Mouse (Mus musculus): ENCODE measurements around the gene Ckap2l.

Ckap2l gene

GRCm38 (mm10) chr2:129261151-129261794, 35.7 kb downstream of the Ckap2l start:
- no peak for DNase-seq

DNA sequence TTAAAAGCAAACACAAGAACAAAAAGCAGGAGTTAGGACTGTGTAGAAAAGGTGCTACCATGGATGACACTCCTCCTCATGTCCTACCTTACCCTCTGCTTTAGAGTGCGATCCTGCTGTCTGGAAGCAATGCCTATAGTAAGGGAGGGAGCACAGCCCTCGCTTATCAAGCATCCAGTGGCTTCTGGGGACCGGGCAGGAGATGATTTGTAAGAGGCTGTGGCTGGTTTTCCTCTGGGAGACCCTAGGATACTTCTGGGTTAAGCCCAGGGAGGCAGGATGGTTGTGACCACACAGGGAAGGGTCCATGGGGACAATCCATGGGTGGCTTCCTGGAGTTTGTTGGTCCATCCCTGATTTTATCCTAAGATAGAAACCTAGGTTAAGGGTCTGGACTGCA, 36.4 kb downstream of the Ckap2l start:
- no peak for DNase-seq

GRCm38 (mm10) chr2:129258475-129259211, 38.4 kb downstream of the Ckap2l start:
- peak; percentile 58 to 77 for DNase-seq

- no peak for DNase-seq
Observed at GRCm38 (mm10) chr2:129258056-129258455, 39.0 kb downstream of the Ckap2l start.

GRCm38 (mm10) chr2:129256006-129256405, 41.0 kb downstream of the Ckap2l start:
- DNase-seq, result no peak

GRCm38 (mm10) chr2:129254076-129254475, 42.9 kb downstream of the Ckap2l start:
- no peak for DNase-seq

DNA sequence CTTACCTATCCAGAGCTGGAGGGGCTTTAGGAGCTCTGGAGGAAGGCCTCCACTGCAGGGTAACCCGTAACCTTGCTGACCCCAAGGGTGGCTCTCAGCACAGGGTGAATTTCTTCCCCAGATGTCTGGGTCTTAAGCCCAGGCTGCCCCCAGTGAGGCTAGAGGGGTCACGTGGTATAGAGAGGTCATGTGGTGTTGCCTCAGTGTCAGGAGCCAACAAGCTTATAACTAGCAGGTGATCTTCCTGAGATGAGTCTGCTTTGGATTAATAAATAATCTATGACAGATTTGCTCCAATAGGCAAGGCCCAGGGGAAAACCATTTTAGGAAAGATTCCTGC, 43.4 kb downstream of the Ckap2l start:
- no peak for DNase-seq

- no peak for DNase-seq
Observed at GRCm38 (mm10) chr2:129252836-129253630, 44.0 kb downstream of the Ckap2l start.

GRCm38 (mm10) chr2:129249321-129249720, 47.7 kb downstream of the Ckap2l start:
- no peak for DNase-seq

GRCm38 (mm10) chr2:129247707-129248121, 49.3 kb downstream of the Ckap2l start:
- no peak for DNase-seq

DNA sequence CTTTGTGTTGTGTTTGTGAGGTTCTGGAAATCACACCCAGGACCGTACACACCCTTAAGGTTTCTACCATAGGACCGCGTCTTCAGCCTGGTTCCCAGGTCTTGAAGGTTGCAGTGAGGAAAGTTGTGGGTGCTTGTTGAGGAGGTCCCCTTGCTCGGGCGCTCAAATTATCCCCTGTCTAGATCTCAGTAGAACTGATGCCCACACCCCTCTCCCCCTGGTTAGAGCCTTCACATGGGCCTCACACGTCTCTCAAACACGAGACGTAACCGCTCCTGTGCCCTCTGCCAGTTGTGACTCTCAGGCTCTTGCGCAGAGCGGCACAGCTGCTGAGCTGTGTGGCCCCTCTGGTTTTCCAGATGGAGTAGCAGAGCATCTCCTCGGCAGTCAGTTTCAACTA, 50.1 kb downstream of the Ckap2l start:
- no peak for DNase-seq

GRCm38 (mm10) chr2:129246436-129246835, 50.6 kb downstream of the Ckap2l start:
- no peak for DNase-seq

DNA sequence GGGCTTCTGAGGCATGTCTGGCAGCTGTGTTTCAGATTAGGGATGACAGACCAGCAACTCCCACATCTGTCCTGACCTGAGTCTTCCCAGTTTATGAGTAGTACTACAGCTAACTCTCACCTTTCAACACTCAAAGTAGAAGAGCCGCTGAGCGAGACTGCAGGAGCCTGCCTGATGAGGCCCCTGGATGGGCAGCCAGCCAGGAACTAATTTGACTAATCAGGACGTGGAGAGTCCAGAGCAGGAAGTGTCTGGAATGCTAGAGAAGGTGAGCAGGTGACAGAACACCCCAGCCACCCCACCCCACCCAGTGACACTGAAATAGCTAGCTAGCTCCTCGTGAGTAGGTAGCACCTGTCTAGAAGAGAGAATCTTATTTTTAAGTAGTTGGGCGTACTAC, 51.4 kb downstream of the Ckap2l start:
- no peak for DNase-seq

- DNase-seq, result peak in 1 of 2 experiments; percentile 20
Observed at GRCm38 (mm10) chr2:129244446-129245120, 52.4 kb downstream of the Ckap2l start.

DNA sequence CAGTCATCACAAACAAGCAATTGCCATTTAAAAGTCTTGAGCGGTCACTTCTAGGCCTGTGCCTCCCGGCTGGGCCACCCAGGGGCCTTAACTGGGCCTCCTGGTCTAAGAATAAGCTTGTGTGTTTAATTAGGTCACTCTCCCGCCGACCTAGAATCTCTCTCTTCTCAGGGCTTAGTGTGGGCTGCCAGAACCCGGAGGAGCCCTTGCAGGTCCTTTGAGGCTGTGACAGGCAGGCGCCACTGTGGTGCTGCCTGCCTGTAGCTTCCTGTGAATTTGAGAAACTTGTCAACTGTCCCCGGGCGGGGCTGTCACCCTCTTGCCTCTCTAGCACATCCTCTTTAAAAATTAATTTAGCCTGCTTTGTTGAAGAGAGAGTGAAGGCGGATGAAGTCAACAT, 53.2 kb downstream of the Ckap2l start:
- peak; percentile 31 to 50 for DNase-seq

DNA sequence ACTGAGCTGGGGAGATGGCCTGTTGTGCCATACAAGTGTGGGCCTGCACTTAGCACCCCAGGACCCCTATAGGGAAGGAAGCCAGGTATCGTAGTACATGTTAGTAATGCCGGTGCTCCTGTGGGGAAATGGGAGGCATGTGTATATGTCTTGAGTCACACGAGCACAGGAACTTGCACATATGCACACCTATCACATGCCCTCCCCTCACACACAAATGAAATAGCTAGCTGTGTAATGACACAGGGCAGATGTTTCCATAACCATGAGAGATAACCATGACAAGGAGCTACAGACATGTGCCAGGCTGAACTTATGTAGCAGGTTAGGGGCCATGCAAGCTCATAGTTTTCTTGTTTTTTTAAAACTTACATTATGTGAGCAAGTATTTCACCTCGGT, 54.0 kb downstream of the Ckap2l start:
- no peak for DNase-seq

DNA sequence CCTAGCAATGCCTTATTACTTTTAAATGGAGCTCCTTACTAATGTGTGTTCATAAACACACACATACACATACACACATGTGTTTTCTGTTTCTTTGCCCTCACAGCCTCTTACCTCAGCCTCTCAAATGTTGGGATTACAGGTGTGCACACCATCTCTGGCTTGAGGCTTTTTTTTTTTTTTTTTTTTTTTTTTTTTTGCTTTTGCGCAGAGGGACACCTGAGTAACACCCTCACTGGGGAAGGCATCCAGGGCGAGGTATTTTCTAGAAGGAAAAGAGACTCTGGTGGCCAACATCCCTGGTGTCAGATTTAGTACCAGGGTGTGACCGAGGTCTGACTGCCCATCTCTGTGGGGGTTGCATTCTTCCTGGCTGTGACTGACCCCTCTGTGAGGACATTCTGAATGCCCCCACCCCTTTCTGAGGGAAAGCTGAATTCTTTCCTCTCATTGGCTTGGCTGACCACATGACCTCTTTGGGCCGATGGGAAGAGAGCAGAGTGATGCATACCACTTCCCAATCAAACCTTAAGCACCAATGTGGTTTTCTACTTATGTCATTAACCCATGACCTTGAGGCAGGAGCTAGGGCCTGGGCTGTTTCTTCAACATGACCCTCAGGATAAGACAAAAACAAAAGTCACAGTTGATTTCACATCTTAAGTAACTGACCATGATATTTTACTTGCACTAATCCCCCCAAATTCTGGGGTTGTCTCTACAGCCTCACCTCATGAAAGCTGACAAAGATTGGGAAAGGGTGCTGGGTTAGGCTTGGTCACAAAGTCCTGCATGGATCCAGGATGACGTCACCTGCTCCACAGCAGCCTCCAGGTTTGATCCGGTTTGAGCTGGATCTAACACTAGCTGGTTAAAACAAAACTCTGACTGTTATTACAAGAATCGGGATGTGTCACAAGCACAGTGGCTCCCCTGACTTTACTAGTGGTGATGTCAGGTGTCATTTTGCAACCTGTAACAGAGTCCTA, 54.9 kb downstream of the Ckap2l start:
- no peak for DNase-seq

- DNase-seq, result no peak
Observed at GRCm38 (mm10) chr2:129240726-129241432, 56.1 kb downstream of the Ckap2l start.

- no peak for DNase-seq
Observed at GRCm38 (mm10) chr2:129236526-129236925, 60.5 kb downstream of the Ckap2l start.

- no peak for DNase-seq
Observed at GRCm38 (mm10) chr2:129234731-129235130, 62.3 kb downstream of the Ckap2l start.

- no peak for DNase-seq
Observed at GRCm38 (mm10) chr2:129233803-129234477, 63.1 kb downstream of the Ckap2l start.

All from cerebellum, postnatal 25 days (tissue).